Mouse (Mus musculus) neural tube, embryonic 15.5 days (tissue): ENCODE results near the gene Rbfox1. TPM values are rescaled to one million over a fixed set of nuclear protein-coding genes. Genes with fewer than 3 reads are reported as not detected.

Experiments
- ATAC-seq: fragments of 200-750 bp; cut with Nextera tagmentation; 2 replicates; pipeline ENCODE4 v1.8.0; 2017; ENCODE audit warnings: mild to moderate bottlenecking, moderate TSS enrichment, moderate library complexity; ENCODE audit not compliant: low FRiP score
- H3K27ac ChIP-seq: fragments of 300-500 bp; sonication (generic); replicated peaks from 2 replicates; pipeline ENCODE4 v1.5.1; 2015; ENCODE audit warnings: mild to moderate bottlenecking, inconsistent platforms
- H3K27me3 ChIP-seq: fragments of 300-500 bp; sonication (generic); replicated peaks from 2 replicates; pipeline ENCODE4 v1.6.1; 2015; ENCODE audit warnings: inconsistent platforms
- H3K36me3 ChIP-seq: fragments of 300-500 bp; sonication (generic); 2 replicates; pipeline ENCODE4 v1.6.1; 2015; ENCODE audit warnings: inconsistent platforms
- H3K4me1 ChIP-seq: fragments of 300-500 bp; sonication (generic); 2 replicates; pipeline ENCODE4 v1.6.1; 2015; ENCODE audit warnings: inconsistent platforms
- H3K4me2 ChIP-seq: fragments of 300-500 bp; sonication (generic); 2 replicates; pipeline ENCODE4 v1.6.1; 2015; ENCODE audit warnings: inconsistent platforms, mild to moderate bottlenecking, moderate library complexity
- H3K4me3 ChIP-seq: fragments of 300-500 bp; sonication (generic); replicated peaks from 2 replicates; pipeline ENCODE4 v1.5.1; 2015; ENCODE audit warnings: mild to moderate bottlenecking, inconsistent platforms
- H3K9ac ChIP-seq: fragments of 300-500 bp; sonication (generic); replicated peaks from 2 replicates; pipeline ENCODE4 v1.6.1; 2015; ENCODE audit warnings: mild to moderate bottlenecking, inconsistent platforms
- H3K9me3 ChIP-seq: fragments of 300-500 bp; sonication (generic); replicated peaks from 2 replicates; pipeline ENCODE4 v1.6.1; 2016; ENCODE audit warnings: inconsistent platforms
- WGBS: fragments of 180-500 bp; shearing (Covaris S2); methylation state at CpG from one replicate; pipeline ENCODE4 v1.1.7; 2015; ENCODE audit warnings: mixed read lengths; 5-methylcytosine and 5-hydroxymethylcytosine counted together
- polyA plus RNA-seq: library from polyadenylated mRNA; unstranded; fragments of >200 nt; fragmentation: Nextera tagmentation; extraction: Ambion mirVana; gene quantifications from 2 replicates; pipeline ENCODE4 v1.2.1, GENCODE M21; 2015

Rbfox1 gene
- polyA plus RNA-seq, 1 experiment from 2014 or later = 351 TPM

GRCm38 (mm10) chr16:6247569-6247968 is 362.4 kb downstream of the Rbfox1 start:
- no peak for ATAC-seq
- Histone ChIP-seq H3K4me3 (no peak overlapping the region), H3K9me3 (no peaks in the 10 kb centered on the region), H3K27me3 (no peaks in the 10 kb centered on the region), H3K4me1 (peaks cover 5% of the 10 kb centered on the region; the same call in 1 of the 2 replicates), H3K4me2 (no peak overlapping the region), H3K36me3 (no peaks in the 10 kb centered on the region), H3K9ac (no peak overlapping the region), H3K27ac (no peak overlapping the region)
- WGBS = 11% methylated on average over 4 of the region's 4 CpGs

- Histone ChIP-seq H3K4me1 (no peaks in the 10 kb centered on the region; the same call in 1 of the 2 replicates), H3K27me3 (no peaks in the 10 kb centered on the region), H3K4me2 (no peak overlapping the region), H3K9ac (no peak overlapping the region), H3K9me3 (no peaks in the 10 kb centered on the region), H3K27ac (no peak overlapping the region), H3K36me3 (no peaks in the 10 kb centered on the region), H3K4me3 (no peak overlapping the region)
- no peak for ATAC-seq
- WGBS = 60% methylated on average over 8 of the region's 8 CpGs
These were observed 379.4 kb downstream of the Rbfox1 start for GRCm38 (mm10) chr16:6264557-6264956.

- Histone ChIP-seq H3K27me3 (no peaks in the 10 kb centered on the region), H3K4me3 (no peak overlapping the region), H3K9ac (no peak overlapping the region), H3K27ac (no peak overlapping the region), H3K9me3 (no peaks in the 10 kb centered on the region), H3K36me3 (no peaks in the 10 kb centered on the region), H3K4me1 (no peaks in the 10 kb centered on the region; the same call in 1 of the 2 replicates), H3K4me2 (no peak overlapping the region)
- no peak for ATAC-seq
- WGBS = 83% methylated on average over 3 of the region's 3 CpGs
These were observed 380.5 kb downstream of the Rbfox1 start for GRCm38 (mm10) chr16:6265610-6266009.

GRCm38 (mm10) chr16:6271596-6272370 is 386.6 kb downstream of the Rbfox1 start:
- no peak overlapping the region for H3K9ac ChIP-seq
- no peak for ATAC-seq
- no peak overlapping the region for H3K27ac ChIP-seq
- H3K4me3 ChIP-seq = no peak overlapping the region
- no peaks in the 10 kb centered on the region for H3K9me3 ChIP-seq
- no peaks in the 10 kb centered on the region for H3K4me1 ChIP-seq
- 82% methylated on average over 7 of the region's 7 CpGs for WGBS
- no peak overlapping the region for H3K4me2 ChIP-seq
- H3K36me3 ChIP-seq = no peaks in the 10 kb centered on the region
- no peaks in the 10 kb centered on the region for H3K27me3 ChIP-seq

GRCm38 (mm10) chr16:6283496-6283895 is 398.3 kb downstream of the Rbfox1 start:
- H3K4me1 ChIP-seq = peaks cover 25% of the 10 kb centered on the region
- no peak overlapping the region for H3K9ac ChIP-seq
- H3K4me3 ChIP-seq = no peak overlapping the region
- H3K27ac ChIP-seq = no peak overlapping the region
- 76% methylated on average over 4 of the region's 4 CpGs for WGBS
- no peaks in the 10 kb centered on the region for H3K9me3 ChIP-seq
- H3K27me3 ChIP-seq = no peaks in the 10 kb centered on the region
- no peak for ATAC-seq
- no peak overlapping the region for H3K4me2 ChIP-seq
- H3K36me3 ChIP-seq = no peaks in the 10 kb centered on the region

- ATAC-seq = no peak
- Histone ChIP-seq H3K27me3 (no peaks in the 10 kb centered on the region), H3K9me3 (no peaks in the 10 kb centered on the region), H3K4me2 (no peak overlapping the region), H3K36me3 (no peaks in the 10 kb centered on the region), H3K4me3 (no peak overlapping the region), H3K9ac (no peak overlapping the region), H3K4me1 (peaks cover 25% of the 10 kb centered on the region), H3K27ac (no peak overlapping the region)
- WGBS = 56% methylated on average over 4 of the region's 4 CpGs
These were observed 399.2 kb downstream of the Rbfox1 start for GRCm38 (mm10) chr16:6284317-6284716.

- H3K27ac ChIP-seq = no peak overlapping the region
- no peaks in the 10 kb centered on the region for H3K27me3 ChIP-seq
- 81% methylated on average over 2 of the region's 2 CpGs for WGBS
- no peaks in the 10 kb centered on the region for H3K9me3 ChIP-seq
- peaks cover 25% of the 10 kb centered on the region for H3K4me1 ChIP-seq
- no peak overlapping the region for H3K4me3 ChIP-seq
- ATAC-seq = no peak
- no peak overlapping the region for H3K9ac ChIP-seq
- no peak overlapping the region for H3K4me2 ChIP-seq
- H3K36me3 ChIP-seq = no peaks in the 10 kb centered on the region
These were observed 402.5 kb downstream of the Rbfox1 start for GRCm38 (mm10) chr16:6287699-6288098.

- no peak for ATAC-seq
- no peaks in the 10 kb centered on the region for H3K27me3 ChIP-seq
- WGBS = 62% methylated on average over 5 of the region's 5 CpGs
These were observed 415.0 kb downstream of the Rbfox1 start for GRCm38 (mm10) chr16:6300112-6300511.

GRCm38 (mm10) chr16:6303082-6303481 is 417.9 kb downstream of the Rbfox1 start:
- no peaks in the 10 kb centered on the region for H3K36me3 ChIP-seq
- no peak overlapping the region for H3K4me2 ChIP-seq
- no peak overlapping the region for H3K4me3 ChIP-seq
- H3K27me3 ChIP-seq = no peaks in the 10 kb centered on the region
- ATAC-seq = no peak
- no peak overlapping the region for H3K27ac ChIP-seq
- H3K9ac ChIP-seq = no peak overlapping the region
- peaks cover 3% of the 10 kb centered on the region; the same call in 1 of the 2 replicates for H3K4me1 ChIP-seq
- 45% methylated on average over 1 of the region's 1 CpGs for WGBS
- no peaks in the 10 kb centered on the region for H3K9me3 ChIP-seq

More at GRCm38 (mm10) chr16:6300112-6300511, 415.0 kb downstream of the Rbfox1 start:
- no peaks in the 10 kb centered on the region for H3K36me3 ChIP-seq
- no peak overlapping the region for H3K4me2 ChIP-seq
- no peaks in the 10 kb centered on the region for H3K9me3 ChIP-seq
- H3K4me3 ChIP-seq = no peak overlapping the region
- H3K9ac ChIP-seq = no peak overlapping the region
- no peak overlapping the region for H3K27ac ChIP-seq
- H3K4me1 ChIP-seq = peaks cover 9% of the 10 kb centered on the region; the same call in 1 of the 2 replicates

- Histone ChIP-seq H3K27ac (no peak overlapping the region), H3K36me3 (no peaks in the 10 kb centered on the region), H3K4me3 (no peak overlapping the region), H3K27me3 (no peaks in the 10 kb centered on the region), H3K4me2 (no peak overlapping the region), H3K9me3 (no peaks in the 10 kb centered on the region), H3K4me1 (peaks cover 3% of the 10 kb centered on the region; the same call in 1 of the 2 replicates), H3K9ac (no peak overlapping the region)
- ATAC-seq = no peak
These were observed 424.8 kb downstream of the Rbfox1 start for GRCm38 (mm10) chr16:6309940-6310339.

- Histone ChIP-seq H3K4me3 (no peak overlapping the region), H3K36me3 (no peaks in the 10 kb centered on the region), H3K9ac (no peak overlapping the region), H3K9me3 (no peaks in the 10 kb centered on the region), H3K4me2 (no peak overlapping the region), H3K27ac (no peak overlapping the region), H3K27me3 (no peaks in the 10 kb centered on the region), H3K4me1 (peaks cover 3% of the 10 kb centered on the region; the same call in 1 of the 2 replicates)
- WGBS = 75% methylated on average over 18 of the region's 18 CpGs
- no peak for ATAC-seq
These were observed 425.9 kb downstream of the Rbfox1 start for GRCm38 (mm10) chr16:6310744-6311678.
